ENCODE assay signal across 7 mouse cellular contexts in genomic region chr2:5715544-5715943, GRCm38 (mm10). TPM values are rescaled to one million over a fixed set of nuclear protein-coding genes. Genes with fewer than 3 reads are reported as not detected.
A peak's percentile ranks its signal among the peaks of the same experiment; 100 is the strongest.
DNase-seq lines count a peak whose midpoint lies in the region; ATAC-seq and TF ChIP-seq lines count a peak whose summit lies in the region.

No protein-coding gene starts in this region.

- ATAC-seq in forebrain, embryonic 13.5 days, result no peak
- ATAC-seq in limb, embryonic 13.5 days (ENCODE audit: low FRiP score, low read depth), result no peak
- ATAC-seq in stomach, postnatal 0 days (ENCODE audit: low FRiP score, low TSS enrichment), result no peak
- ATAC-seq in megakaryocyte, adult 5-6 weeks (ENCODE audit: poor library complexity, severe bottlenecking), result no peak

- H3K4me2 ChIP-seq in forebrain, embryonic 13.5 days, result peak overlapping the region; percentile 95
- H3K4me2 ChIP-seq in limb, embryonic 13.5 days (replicated peaks), result peak overlapping the region; percentile 99
- H3K4me2 ChIP-seq in stomach, postnatal 0 days (replicated peaks; ENCODE audit: low read depth), result peak overlapping the region; percentile 95; the same call in 1 of the 2 replicates

- peaks cover 16% of the 10 kb centered on the region for H3K4me1 ChIP-seq in forebrain, embryonic 13.5 days
- peaks cover 12% of the 10 kb centered on the region for H3K4me1 ChIP-seq in limb, embryonic 13.5 days
- peaks cover 4% of the 10 kb centered on the region; the same call in 1 of the 2 replicates for H3K4me1 ChIP-seq in stomach, postnatal 0 days (replicated peaks; ENCODE audit: control insufficient read depth, insufficient read depth)

- no peak overlapping the region for H3K27ac ChIP-seq in forebrain, embryonic 13.5 days
- H3K27ac ChIP-seq in limb, embryonic 13.5 days, result no peak overlapping the region
- peak overlapping the region; percentile 67 for H3K27ac ChIP-seq in stomach, postnatal 0 days (replicated peaks)

- no peak for TF ChIP-seq EP300 in stomach, postnatal 0 days (optimal IDR thresholded peaks at IDR 0.05)

- no peak overlapping the region for H3K9ac ChIP-seq in forebrain, embryonic 13.5 days
- H3K9ac ChIP-seq in limb, embryonic 13.5 days, result no peak overlapping the region
- no peak overlapping the region for H3K9ac ChIP-seq in stomach, postnatal 0 days (ENCODE audit: low read length)

- peak; percentile 31 for DNase-seq in retina, embryonic 14.5 days (ENCODE audit: low spot score)
- DNase-seq in retina, postnatal 1 day, result no peak
- DNase-seq in stomach, postnatal 0 days (ENCODE audit: low spot score), result no peak
- no peak for DNase-seq in heart, adult 8-10 months (ENCODE audit: low spot score)

- H3K9me3 ChIP-seq in forebrain, embryonic 13.5 days (replicated peaks), result peaks cover 6% of the 10 kb centered on the region; the same call in 1 of the 2 replicates
- H3K9me3 ChIP-seq in limb, embryonic 13.5 days, result peaks cover 9% of the 10 kb centered on the region; the same call in 1 of the 2 replicates
- H3K9me3 ChIP-seq in stomach, postnatal 0 days (ENCODE audit: control insufficient read depth, low read length), result no peaks in the 10 kb centered on the region; the same call in 1 of the 2 replicates

- WGBS in forebrain, embryonic 13.5 days, result 31% methylated on average over 2 of the region's 2 CpGs
- WGBS in limb, embryonic 13.5 days, result 35% methylated on average over 2 of the region's 2 CpGs
- 25% methylated on average over 2 of the region's 2 CpGs for WGBS in stomach, postnatal 0 days

- H3K36me3 ChIP-seq in forebrain, embryonic 13.5 days (ENCODE audit: poor library complexity, severe bottlenecking), result no peaks in the 10 kb centered on the region
- H3K36me3 ChIP-seq in limb, embryonic 13.5 days, result no peaks in the 10 kb centered on the region
- H3K36me3 ChIP-seq in stomach, postnatal 0 days (ENCODE audit: control insufficient read depth, insufficient read depth, low read length), result no peaks in the 10 kb centered on the region

- no peak overlapping the region for H3K4me3 ChIP-seq in forebrain, embryonic 13.5 days
- peak overlapping the region; percentile 65; the same call in 1 of the 2 replicates for H3K4me3 ChIP-seq in limb, embryonic 13.5 days
- H3K4me3 ChIP-seq in stomach, postnatal 0 days (ENCODE audit: low read depth, low read length), result no peak overlapping the region

- H3K27me3 ChIP-seq in forebrain, embryonic 13.5 days, result peaks cover 18% of the 10 kb centered on the region
- H3K27me3 ChIP-seq in limb, embryonic 13.5 days, result peaks cover 36% of the 10 kb centered on the region
- no peaks in the 10 kb centered on the region for H3K27me3 ChIP-seq in stomach, postnatal 0 days (ENCODE audit: control insufficient read depth, insufficient read depth, low read length)

- TF ChIP-seq CTCF in stomach, postnatal 0 days (IDR thresholded peaks at IDR 0.05; ENCODE audit: low read depth), result no peak

RNA-seq across cellular contexts. Expression of gene Camk1d, which starts 1.2 kb away (rescaled TPM):
- 2.8 and 3.9 TPM in 2 replicates for polyA plus RNA-seq in forebrain, embryonic 13.5 days (2015; fragmentation: Nextera tagmentation; extraction: Ambion mirVana)
- polyA plus RNA-seq in limb, embryonic 13.5 days (2015; fragmentation: Nextera tagmentation; extraction: Ambion mirVana), result 2.4 and 2.9 TPM in 2 replicates
- 6.7 and 8.4 TPM in 2 replicates for polyA plus RNA-seq in stomach, postnatal 0 days (2015; fragmentation: Nextera tagmentation; extraction: Ambion mirVana)
- 56.3 and 62.1 TPM in 2 replicates for total RNA-seq in megakaryocyte, adult 5-6 weeks (2015)
- total RNA-seq in megakaryocyte, adult 5-6 weeks (2017), result 31.3 and 45.6 TPM in 2 replicates
- 1 to 10 TPM; 3.6 to 5.0 (median 4.3) TPM for total RNA-seq in heart, adult 8-10 months (2022)
